Mouse (Mus musculus) left cerebral cortex, postnatal 4 days (tissue): Measurements from ENCODE around the gene Nlrp5. TPM values are rescaled to one million over a fixed set of nuclear protein-coding genes. Genes with fewer than 3 reads are reported as not detected.
"Not testable (repeated sequence)": the region's sequence is repeated elsewhere in the genome, so short reads cannot be mapped to it uniquely, and the experiment has no call there.

Source experiments
- DNase-seq: peaks from one replicate; pipeline ENCODE4 v3.0.0-alpha.2; 2022
- intact Hi-C: fragments of 180-260 bp; cut with DNase I; formaldehyde crosslinking; loops from one replicate; pipeline ENCODE4 v1.15.1; 2025
- microRNA-seq: library from miRNA; unstranded; fragments of <30 nt; microRNA quantifications from one replicate; pipeline ENCODE4 v1.2.0, GENCODE M21; 2022
- total RNA-seq, 2 experiments: library from RNA; stranded (reverse); gene quantifications; 2 replicates each; pipeline ENCODE4 v1.2.3; 2021

Nlrp5 gene
- under 1 TPM in 1 of 2 experiments, not detected in 1; 0.24 TPM for total RNA-seq

- intact Hi-C loops: no loop called here
- no peak for DNase-seq
These were observed at the start of gene Nlrp5 for GRCm38 (mm10) chr7:23385589-23385988. Nlrp5 (plus strand) TSS chr7:23385889.

- intact Hi-C loops, DNase-seq: not testable (repeated sequence)
These were observed 27.4 kb upstream of the Nlrp5 start for GRCm38 (mm10) chr7:23358311-23358710.

GRCm38 (mm10) chr7:23470201-23470600 lies 84.5 kb downstream of the Nlrp5 start:
- intact Hi-C loops, DNase-seq: not testable (repeated sequence)

GRCm38 (mm10) chr7:23470832-23471231 lies 85.1 kb downstream of the Nlrp5 start:
- DNase-seq, intact Hi-C loops: not testable (repeated sequence)

GRCm38 (mm10) chr7:23472886-23473285 lies 87.2 kb downstream of the Nlrp5 start:
- intact Hi-C loops, DNase-seq: not testable (repeated sequence)

Small RNAs within 50 kb of the gene (microRNA-seq; reads per million reads assigned to microRNA genes)
- gene Gm25196: not detected

Other genes with a start within 250 kb of the Nlrp5 start
- not detected for gene Gm10662, start 241.4 kb upstream of the Nlrp5 start, total RNA-seq
- gene Vmn1r165, start 168.6 kb upstream of the Nlrp5 start, total RNA-seq: not detected
- not detected for gene Vmn1r166, start 134.2 kb upstream of the Nlrp5 start, total RNA-seq
- gene Gm6902, start 107.0 kb upstream of the Nlrp5 start, total RNA-seq: not detected
- not detected for gene Nlrp4e, start 84.7 kb upstream of the Nlrp5 start, total RNA-seq
- not detected for gene Vmn1r167, start 121.3 kb downstream of the Nlrp5 start, total RNA-seq
- gene Vmn1r168, start 153.8 kb downstream of the Nlrp5 start, total RNA-seq: not detected
- gene Vmn1r169, start 189.6 kb downstream of the Nlrp5 start, total RNA-seq: not detected
- gene Vmn1r170, start 220.3 kb downstream of the Nlrp5 start, total RNA-seq: not detected
- not detected for gene Vmn1r171, start 244.8 kb downstream of the Nlrp5 start, total RNA-seq